Mouse (Mus musculus): ENCODE measurements around the gene Gm7534. TPM values are rescaled to one million over a fixed set of nuclear protein-coding genes. Genes with fewer than 3 reads are reported as not detected.

Gm7534 gene
- not detected in 2 replicates for polyA plus RNA-seq (2015; fragmentation: Nextera tagmentation; extraction: Ambion mirVana)

DNA sequence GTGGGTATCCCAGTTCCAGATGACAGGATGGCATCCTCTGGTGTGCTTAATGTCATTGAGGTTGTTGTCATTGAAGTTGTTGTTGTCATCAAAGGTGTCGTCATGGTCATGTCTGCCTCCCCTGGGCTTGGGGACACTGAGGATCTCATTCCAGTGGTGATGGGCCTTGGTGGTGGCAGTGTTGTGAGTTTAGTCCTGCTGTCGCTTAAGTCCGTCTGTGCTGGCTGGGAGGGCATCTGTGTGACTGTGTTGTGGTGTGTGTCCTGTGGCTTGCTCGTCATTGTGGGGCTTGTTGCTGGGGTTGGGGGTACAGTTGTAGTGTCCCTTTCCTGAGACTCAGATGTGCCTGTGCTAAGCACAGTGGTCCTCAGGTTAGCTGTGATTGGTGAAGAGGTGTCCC, at the start of gene Gm7534:
TSS of gene Gm7534 (minus strand) at position 101 of the 400 bp plus-strand sequence.
- TF ChIP-seq CTCF (IDR thresholded peaks at IDR 0.05; ENCODE audit: low read depth) (no peak), EP300 (optimal IDR thresholded peaks at IDR 0.05) (no peak)
- Histone ChIP-seq H3K36me3 (ENCODE audit: control insufficient read depth, insufficient read depth, low read length) (no peaks in the 10 kb centered on the region), H3K4me2 (replicated peaks; ENCODE audit: low read depth) (no peak within 1 kb of the TSS), H3K9me3 (ENCODE audit: control insufficient read depth, low read length) (no peaks in the 10 kb centered on the region), H3K27me3 (ENCODE audit: control insufficient read depth, insufficient read depth, low read length) (no peaks in the 10 kb centered on the region), H3K27ac (replicated peaks) (no peak within 1 kb of the TSS), H3K4me3 (ENCODE audit: low read depth, low read length) (no peak within 1 kb of the TSS), H3K9ac (ENCODE audit: low read length) (no peak within 1 kb of the TSS), H3K4me1 (replicated peaks; ENCODE audit: control insufficient read depth, insufficient read depth) (no peaks in the 10 kb centered on the region)
- WGBS = 96% methylated on average over 4 of the region's 4 CpGs
- ATAC-seq (ENCODE audit: low FRiP score, low TSS enrichment) (no peak), DNase-seq (ENCODE audit: low spot score) (no peak)

DNA sequence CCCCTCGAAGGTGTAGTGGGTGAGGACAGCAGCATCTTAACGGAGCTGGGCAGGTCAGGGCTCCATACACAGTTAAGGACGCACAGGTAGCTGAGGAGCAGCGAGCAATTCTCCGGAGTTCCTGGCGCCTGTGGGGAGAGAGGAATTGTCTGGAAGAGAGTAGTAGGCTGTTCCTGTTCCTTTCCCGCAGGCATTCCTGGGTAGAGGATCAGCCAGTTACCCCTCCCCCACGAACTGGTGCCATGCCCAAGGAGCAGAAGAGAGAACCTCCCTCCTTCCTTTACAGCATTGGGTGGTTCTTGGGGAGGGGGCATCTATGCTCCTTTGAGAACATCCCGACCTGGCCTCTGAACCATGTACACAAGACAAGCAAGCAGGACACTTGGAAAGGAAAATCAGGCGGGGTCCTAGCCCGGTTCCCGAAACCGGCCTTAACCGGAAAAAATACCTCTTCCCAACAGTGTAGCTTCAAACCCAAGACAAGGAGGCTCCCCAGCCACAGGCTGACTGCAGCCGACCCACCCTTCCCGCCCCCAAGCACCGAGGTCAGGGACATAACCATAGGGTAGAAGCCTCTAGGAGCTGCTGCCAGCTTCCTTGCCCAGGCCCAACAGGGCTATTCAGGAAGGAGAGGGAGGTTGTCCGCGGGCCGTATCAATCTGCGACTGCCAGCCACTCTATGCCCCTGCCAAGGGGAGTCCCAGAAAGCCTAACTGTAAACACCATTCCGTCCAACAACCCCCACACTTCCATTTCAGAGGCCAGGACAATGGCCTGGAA, 49.5 kb upstream of the Gm7534 start:
- 30% methylated on average over 22 of the region's 22 CpGs for WGBS
- TF ChIP-seq CTCF (IDR thresholded peaks at IDR 0.05; ENCODE audit: low read depth) (no peak), EP300 (optimal IDR thresholded peaks at IDR 0.05) (no peak)
- 0 out of 2 replicates have a peak overlapping the region, but pooled peaks have one; percentile 18 for H3K27ac ChIP-seq (replicated peaks)
- H3K9me3 ChIP-seq (ENCODE audit: control insufficient read depth, low read length) = no peaks in the 10 kb centered on the region
- no peak for ATAC-seq (ENCODE audit: low FRiP score, low TSS enrichment)
- no peak for DNase-seq (ENCODE audit: low spot score)
- peak overlapping the region; percentile 42 for H3K4me3 ChIP-seq (ENCODE audit: low read depth, low read length)
- H3K9ac ChIP-seq (ENCODE audit: low read length) = peak overlapping the region; percentile 47; the same call in 1 of the 2 replicates
- 0 out of 2 replicates have a peak, but pooled peaks cover 2% of the 10 kb centered on the region for H3K4me1 ChIP-seq (replicated peaks; ENCODE audit: control insufficient read depth, insufficient read depth)
- H3K4me2 ChIP-seq (replicated peaks; ENCODE audit: low read depth) = peak overlapping the region; percentile 82
- H3K27me3 ChIP-seq (ENCODE audit: control insufficient read depth, insufficient read depth, low read length) = peaks cover 11% of the 10 kb centered on the region; the same call in 1 of the 2 replicates
- H3K36me3 ChIP-seq (ENCODE audit: control insufficient read depth, insufficient read depth, low read length) = no peaks in the 10 kb centered on the region

DNA sequence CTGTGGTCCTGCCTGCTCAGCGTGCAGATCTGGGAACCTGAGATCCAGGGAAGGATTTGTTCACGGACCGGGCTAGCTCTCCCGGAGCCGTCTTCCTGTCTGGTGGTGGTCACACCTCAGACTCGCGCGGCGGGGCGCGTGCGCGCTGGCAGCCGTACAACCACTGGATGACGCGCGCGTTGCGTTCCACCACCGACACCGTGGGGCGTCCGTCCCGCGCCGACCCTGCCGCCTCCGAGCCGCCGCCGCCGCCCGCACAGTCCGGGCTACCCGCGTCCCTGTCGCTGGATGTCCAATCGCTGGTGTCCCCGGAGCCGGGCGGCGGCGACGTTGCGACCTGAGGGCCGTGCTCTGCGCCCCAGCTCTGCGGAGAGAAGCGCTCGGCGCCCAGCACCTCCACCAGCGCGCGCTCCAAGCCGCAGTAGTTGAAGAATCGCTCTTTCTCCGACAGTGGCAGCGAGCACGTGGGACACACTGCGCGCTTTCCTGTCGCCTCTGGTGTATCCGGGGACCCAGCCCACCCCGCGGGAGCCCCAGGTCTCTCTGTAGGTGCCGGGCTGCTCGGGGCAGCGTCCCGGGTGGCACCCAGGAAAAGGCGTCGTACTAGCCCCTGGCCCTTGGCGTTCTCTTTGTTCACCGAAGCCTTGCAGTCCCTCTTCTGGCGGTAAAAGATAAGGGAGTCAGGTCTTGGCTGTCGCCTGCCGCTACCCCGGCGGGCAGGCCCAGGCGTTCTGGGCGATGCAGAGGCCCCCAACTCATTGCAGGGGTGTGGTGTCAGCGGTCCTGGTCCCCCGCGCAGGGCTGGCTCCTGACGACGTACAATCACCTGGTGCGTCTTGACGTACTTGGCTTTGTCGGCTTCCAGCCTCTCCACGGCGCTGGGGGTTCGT, 48.7 kb upstream of the Gm7534 start:
- ATAC-seq (ENCODE audit: low FRiP score, low TSS enrichment) = no peak
- 0 out of 2 replicates have a peak overlapping the region, but pooled peaks have one; percentile 13 for H3K27ac ChIP-seq (replicated peaks)
- 0 out of 2 replicates have a peak, but pooled peaks cover 2% of the 10 kb centered on the region for H3K4me1 ChIP-seq (replicated peaks; ENCODE audit: control insufficient read depth, insufficient read depth)
- no peaks in the 10 kb centered on the region for H3K36me3 ChIP-seq (ENCODE audit: control insufficient read depth, insufficient read depth, low read length)
- peak; percentile 49 for DNase-seq (ENCODE audit: low spot score)
- H3K4me3 ChIP-seq (ENCODE audit: low read depth, low read length) = peak overlapping the region; percentile 42
- TF ChIP-seq CTCF (IDR thresholded peaks at IDR 0.05; ENCODE audit: low read depth) = no peak
- no peak for TF ChIP-seq EP300 (optimal IDR thresholded peaks at IDR 0.05)
- 1% methylated on average over 87 of the region's 91 CpGs for WGBS
- no peaks in the 10 kb centered on the region for H3K9me3 ChIP-seq (ENCODE audit: control insufficient read depth, low read length)
- peak overlapping the region; percentile 47 for H3K9ac ChIP-seq (ENCODE audit: low read length)
- peak overlapping the region; percentile 82 for H3K4me2 ChIP-seq (replicated peaks; ENCODE audit: low read depth)
- peaks cover 11% of the 10 kb centered on the region; the same call in 1 of the 2 replicates for H3K27me3 ChIP-seq (ENCODE audit: control insufficient read depth, insufficient read depth, low read length)

DNA sequence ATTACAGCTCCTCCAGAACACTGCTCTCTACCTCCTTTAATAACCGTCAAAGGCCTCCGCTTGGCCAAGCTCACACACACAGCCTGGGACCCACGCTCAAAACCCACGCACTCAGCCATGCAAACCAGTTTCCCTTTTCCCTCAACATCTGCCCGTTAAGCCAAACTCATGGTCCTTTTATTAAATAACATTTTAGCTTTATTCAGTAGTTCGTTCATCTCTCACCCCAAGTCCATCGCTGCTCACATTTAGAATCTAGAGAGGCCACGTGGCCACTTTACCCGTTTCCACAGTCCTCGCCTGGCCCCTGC, 48.1 kb upstream of the Gm7534 start:
- 0 out of 2 replicates have a peak, but pooled peaks cover 2% of the 10 kb centered on the region for H3K4me1 ChIP-seq (replicated peaks; ENCODE audit: control insufficient read depth, insufficient read depth)
- H3K4me2 ChIP-seq (replicated peaks; ENCODE audit: low read depth) = peak overlapping the region; percentile 82
- H3K27me3 ChIP-seq (ENCODE audit: control insufficient read depth, insufficient read depth, low read length) = peaks cover 11% of the 10 kb centered on the region; the same call in 1 of the 2 replicates
- ATAC-seq (ENCODE audit: low FRiP score, low TSS enrichment) = no peak
- no peaks in the 10 kb centered on the region for H3K9me3 ChIP-seq (ENCODE audit: control insufficient read depth, low read length)
- DNase-seq (ENCODE audit: low spot score) = no peak
- WGBS = 20% methylated on average over 10 of the region's 10 CpGs
- no peak overlapping the region; the same call in 1 of the 2 replicates for H3K9ac ChIP-seq (ENCODE audit: low read length)
- no peak overlapping the region for H3K27ac ChIP-seq (replicated peaks)
- no peak for TF ChIP-seq EP300 (optimal IDR thresholded peaks at IDR 0.05)
- no peak for TF ChIP-seq CTCF (IDR thresholded peaks at IDR 0.05; ENCODE audit: low read depth)
- H3K36me3 ChIP-seq (ENCODE audit: control insufficient read depth, insufficient read depth, low read length) = no peaks in the 10 kb centered on the region
- H3K4me3 ChIP-seq (ENCODE audit: low read depth, low read length) = peak overlapping the region; percentile 42

DNA sequence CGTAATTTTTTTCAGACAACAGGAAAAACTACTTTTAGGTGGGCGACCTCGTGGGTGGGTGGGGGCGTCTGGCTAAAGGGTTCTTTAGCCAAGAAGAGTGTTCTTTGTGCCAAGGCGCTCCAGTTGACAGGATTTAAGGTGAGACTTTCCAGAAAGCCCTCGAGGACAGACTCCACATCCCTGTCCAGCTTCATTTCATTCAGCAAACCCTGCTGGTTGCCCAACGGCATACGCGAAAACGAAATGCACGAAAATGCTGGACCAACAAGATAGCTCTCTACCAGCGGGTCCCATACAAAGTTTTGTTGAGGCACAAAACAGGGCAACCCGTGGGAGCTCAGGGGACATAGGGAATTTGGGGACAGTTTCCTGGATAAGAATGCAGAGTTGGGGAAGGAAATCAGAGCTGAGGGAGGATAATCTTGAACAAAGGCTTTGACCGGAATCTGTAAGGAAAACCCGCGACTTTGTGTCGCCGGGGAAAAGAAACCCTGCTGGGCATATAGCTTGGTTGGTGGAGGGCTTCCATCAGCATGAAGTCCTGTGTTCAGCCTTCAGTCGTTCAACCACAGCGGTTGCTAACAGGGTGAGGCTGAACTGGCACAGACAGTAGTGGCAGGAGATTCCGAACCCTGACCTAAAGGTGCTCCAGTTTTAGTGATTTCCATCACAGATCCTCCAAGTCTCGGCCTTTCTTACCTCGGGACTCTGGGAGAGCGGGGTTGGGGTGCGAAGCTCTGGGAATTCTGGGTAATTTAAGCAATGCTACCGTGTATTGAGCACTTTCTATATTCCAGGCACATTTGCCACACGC, 47.5 kb upstream of the Gm7534 start:
- H3K9me3 ChIP-seq (ENCODE audit: control insufficient read depth, low read length) = no peaks in the 10 kb centered on the region
- no peak for ATAC-seq (ENCODE audit: low FRiP score, low TSS enrichment)
- DNase-seq (ENCODE audit: low spot score) = no peak
- H3K4me2 ChIP-seq (replicated peaks; ENCODE audit: low read depth) = peak overlapping the region; percentile 82
- TF ChIP-seq EP300 (optimal IDR thresholded peaks at IDR 0.05) (no peak), CTCF (IDR thresholded peaks at IDR 0.05; ENCODE audit: low read depth) (no peak)
- WGBS = 27% methylated on average over 27 of the region's 27 CpGs
- 0 out of 2 replicates have a peak, but pooled peaks cover 2% of the 10 kb centered on the region for H3K4me1 ChIP-seq (replicated peaks; ENCODE audit: control insufficient read depth, insufficient read depth)
- peak overlapping the region; percentile 42 for H3K4me3 ChIP-seq (ENCODE audit: low read depth, low read length)
- no peak overlapping the region for H3K27ac ChIP-seq (replicated peaks)
- H3K36me3 ChIP-seq (ENCODE audit: control insufficient read depth, insufficient read depth, low read length) = no peaks in the 10 kb centered on the region
- H3K27me3 ChIP-seq (ENCODE audit: control insufficient read depth, insufficient read depth, low read length) = peaks cover 11% of the 10 kb centered on the region; the same call in 1 of the 2 replicates
- no peak overlapping the region for H3K9ac ChIP-seq (ENCODE audit: low read length)

Measured in stomach, postnatal 0 days (tissue).